Mouse (Mus musculus) myocyte (in vitro differentiated cells): ENCODE data around the gene Chst5.

ENCODE experiments used
- E2F4 ChIP-seq: IDR thresholded peaks from one replicate; pipeline ENCODE4 v1.6.1; 2011; ENCODE audit warnings: mild to moderate bottlenecking, control low read depth, moderate library complexity; ENCODE audit not compliant: insufficient read depth
- MYOG ChIP-seq, 3 experiments: IDR thresholded peaks; one replicate each; pipeline ENCODE4 v1.6.1; 2011; ENCODE audit warnings: control low read depth in 2 of 3, low read depth in 2 of 3, mild to moderate bottlenecking in 2 of 3; ENCODE audit not compliant: insufficient read length in 2 of 3, control insufficient read depth in 1 of 3, insufficient read depth in 1 of 3
- POLR2A ChIP-seq: IDR thresholded peaks from one replicate; pipeline ENCODE4 v1.6.1; 2011; ENCODE audit warnings: low read depth, mild to moderate bottlenecking, control low read depth, moderate library complexity; ENCODE audit not compliant: insufficient read length
- POLR2AphosphoS2 ChIP-seq: IDR thresholded peaks from one replicate; pipeline ENCODE4 v1.6.1; 2011; ENCODE audit warnings: low read depth, control low read depth; ENCODE audit not compliant: insufficient read length
- TCF12 ChIP-seq: IDR thresholded peaks from one replicate; pipeline ENCODE4 v1.6.1; 2011; ENCODE audit warnings: mild to moderate bottlenecking, control low read depth; ENCODE audit not compliant: poor library complexity, insufficient read depth, severe bottlenecking
- USF1 ChIP-seq: IDR thresholded peaks from one replicate; pipeline ENCODE4 v1.6.1; 2011; ENCODE audit warnings: low read depth, mild to moderate bottlenecking, control low read depth, moderate library complexity

- TF ChIP-seq POLR2A = no peak
- TF ChIP-seq USF1 = no peak
- TF ChIP-seq MYOG (IDR thresholded peaks at IDR 0.05; ENCODE audit: control insufficient read depth in 1 of 3, insufficient read depth in 1 of 3, insufficient read length in 2 of 3, low read depth in 2 of 3) = no peak
- no peak for TF ChIP-seq E2F4
- TF ChIP-seq TCF12 = no peak
- no peak for TF ChIP-seq POLR2AphosphoS2
Observed at GRCm38 (mm10) chr8:111911572-111911971, 1.3 kb upstream of the Chst5 start.
